Mouse (Mus musculus) liver, embryonic 16.5 days (tissue): Measurements from ENCODE around the gene Abca7. TPM values are rescaled to one million over a fixed set of nuclear protein-coding genes. Genes with fewer than 3 reads are reported as not detected.

ENCODE experiments used
- ATAC-seq: fragments of 200-750 bp; cut with Nextera tagmentation; 2 replicates; pipeline ENCODE4 v1.8.0; 2017; ENCODE audit warnings: low read depth, mild to moderate bottlenecking, moderate number of reproducible peaks, moderate library complexity
- H3K27ac ChIP-seq: fragments of 300-500 bp; sonication (generic); 2 replicates; pipeline ENCODE4 v1.5.1; 2014; ENCODE audit warnings: mild to moderate bottlenecking, low read length
- H3K27me3 ChIP-seq: fragments of 300-500 bp; sonication (generic); 2 replicates; pipeline ENCODE4 v1.6.1; 2014; ENCODE audit warnings: low read depth, low read length, mixed read lengths; ENCODE audit not compliant: control insufficient read depth, insufficient read depth
- H3K36me3 ChIP-seq: fragments of 300-500 bp; sonication (generic); 2 replicates; pipeline ENCODE4 v1.6.1; 2014; ENCODE audit warnings: mild to moderate bottlenecking; ENCODE audit not compliant: control insufficient read depth, insufficient read depth
- H3K4me1 ChIP-seq: fragments of 300-500 bp; sonication (generic); 2 replicates; pipeline ENCODE4 v1.6.1; 2014; ENCODE audit warnings: low read depth, low read length, mixed read lengths; ENCODE audit not compliant: control insufficient read depth
- H3K4me2 ChIP-seq: fragments of 300-500 bp; sonication (generic); 2 replicates; pipeline ENCODE4 v1.6.1; 2014; ENCODE audit warnings: low read depth, low read length, mixed read lengths
- H3K4me3 ChIP-seq: fragments of 300-500 bp; sonication (generic); 2 replicates; pipeline ENCODE4 v1.5.1; 2014; ENCODE audit warnings: low read depth, mild to moderate bottlenecking, low read length
- H3K9ac ChIP-seq: fragments of 300-500 bp; sonication (generic); 2 replicates; pipeline ENCODE4 v1.6.1; 2014; ENCODE audit warnings: low read depth, low read length
- H3K9me3 ChIP-seq: fragments of 300-500 bp; sonication (generic); replicated peaks from 2 replicates; pipeline ENCODE4 v1.6.1; 2016; ENCODE audit warnings: low read length; ENCODE audit not compliant: control insufficient read depth
- WGBS: fragments of 180-500 bp; shearing (Covaris S2); extraction: QIAGEN DNeasy Blood & Tissue Kit; methylation state at CpG from one replicate; pipeline ENCODE4 v1.1.7; 2014; ENCODE audit not compliant: insufficient replicate concordance; 5-methylcytosine and 5-hydroxymethylcytosine counted together
- polyA plus RNA-seq: library from polyadenylated mRNA; unstranded; fragments of >200 nt; fragmentation: Nextera tagmentation; extraction: Ambion mirVana; gene quantifications from 2 replicates; pipeline ENCODE4 v1.2.1, GENCODE M21; 2015

Gene Abca7
- polyA plus RNA-seq = 8.6 and 9.0 TPM in 2 replicates

DNA sequence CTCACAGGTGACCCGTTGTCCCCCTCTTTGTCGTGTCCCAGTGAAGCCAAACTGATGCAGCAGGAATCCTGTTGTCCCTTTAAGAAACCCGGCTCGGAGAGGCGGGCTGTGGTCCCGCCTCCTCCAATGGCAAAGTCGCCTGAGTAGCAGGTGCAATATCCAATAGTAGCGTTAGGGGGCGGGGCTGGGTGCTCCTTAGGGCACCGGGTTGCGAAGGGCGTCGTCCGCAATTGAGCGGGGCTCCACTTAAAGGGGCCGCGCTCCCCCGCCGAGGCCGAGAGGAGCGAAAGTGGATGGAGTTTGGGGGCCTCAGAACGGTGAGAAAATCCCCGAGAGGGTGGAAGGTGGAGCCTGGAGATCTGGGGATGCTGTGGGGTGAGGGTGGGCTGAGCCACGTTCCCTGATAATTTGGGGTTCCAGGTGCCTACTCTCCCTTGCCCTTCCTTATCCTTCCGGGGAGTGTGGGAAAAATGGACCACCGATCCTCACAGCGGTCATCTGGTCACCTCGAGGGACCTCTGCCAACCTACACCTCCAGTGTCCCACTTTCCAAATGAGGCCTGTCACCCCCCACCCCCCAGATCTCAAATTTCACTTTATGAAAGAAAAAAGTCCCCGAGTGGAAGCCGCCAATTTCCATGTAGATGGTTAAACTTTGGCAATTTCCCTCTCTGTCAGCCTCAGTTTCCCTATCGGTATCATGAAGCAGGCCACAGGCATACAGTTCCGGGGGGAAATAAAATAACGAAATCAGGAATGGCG lies at the start of gene Abca7:
Abca7 (plus strand) TSS at position 223 of the 762 bp plus-strand sequence.
- WGBS = under 1% methylated on average over 34 of the region's 34 CpGs
- peak within 1 kb of the TSS; percentile 83 for H3K4me3 ChIP-seq
- H3K27me3 ChIP-seq = no peaks in the 10 kb centered on the region
- peak within 1 kb of the TSS; percentile 82 for H3K4me2 ChIP-seq
- H3K9me3 ChIP-seq = no peaks in the 10 kb centered on the region; the same call in 1 of the 2 replicates
- H3K27ac ChIP-seq = peak within 1 kb of the TSS; percentile 97
- ATAC-seq = peak; percentile 88
- peaks cover 4% of the 10 kb centered on the region; the same call in 1 of the 2 replicates for H3K36me3 ChIP-seq
- peaks cover 30% of the 10 kb centered on the region for H3K4me1 ChIP-seq
- H3K9ac ChIP-seq = peak within 1 kb of the TSS; percentile 81

DNA sequence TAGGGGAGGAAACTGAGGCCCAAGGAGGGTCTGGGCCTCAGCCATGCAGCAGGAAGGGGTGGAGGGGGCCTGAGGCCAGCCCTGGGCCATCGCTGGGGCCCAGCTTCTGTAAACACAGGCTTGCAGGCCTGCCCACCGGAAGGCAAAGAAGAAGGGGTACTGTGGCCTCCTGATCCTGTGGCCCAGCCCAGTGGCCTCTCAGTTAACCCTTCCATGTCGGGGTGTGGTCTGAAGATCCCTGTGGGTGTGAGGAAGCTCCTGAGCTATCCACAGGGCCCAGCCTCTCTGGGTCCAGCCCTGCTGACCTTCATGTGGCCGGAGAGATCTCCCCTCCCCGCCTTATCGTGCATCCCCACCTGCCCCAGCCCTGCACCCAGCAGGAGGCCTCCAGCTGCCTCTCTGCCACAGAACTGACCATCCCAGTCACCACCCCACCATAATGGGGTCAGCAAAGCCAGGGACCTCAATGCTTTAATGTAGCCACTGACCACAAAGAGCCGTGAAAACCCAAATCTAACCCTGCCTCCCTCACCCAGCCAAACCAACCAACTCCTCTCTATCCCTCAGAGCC lies 49.5 kb upstream of the Abca7 start:
- H3K9ac ChIP-seq = peak overlapping the region; percentile 40
- peak; percentile 50 for ATAC-seq
- WGBS = 9% methylated on average over 7 of the region's 7 CpGs
- peaks cover 14% of the 10 kb centered on the region; the same call in 1 of the 2 replicates for H3K36me3 ChIP-seq
- H3K4me1 ChIP-seq = peaks cover 45% of the 10 kb centered on the region
- H3K27me3 ChIP-seq = no peaks in the 10 kb centered on the region
- H3K27ac ChIP-seq = peak overlapping the region; percentile 69
- peak overlapping the region; percentile 33 for H3K4me2 ChIP-seq
- no peaks in the 10 kb centered on the region for H3K9me3 ChIP-seq
- peak overlapping the region; percentile 21 for H3K4me3 ChIP-seq

DNA sequence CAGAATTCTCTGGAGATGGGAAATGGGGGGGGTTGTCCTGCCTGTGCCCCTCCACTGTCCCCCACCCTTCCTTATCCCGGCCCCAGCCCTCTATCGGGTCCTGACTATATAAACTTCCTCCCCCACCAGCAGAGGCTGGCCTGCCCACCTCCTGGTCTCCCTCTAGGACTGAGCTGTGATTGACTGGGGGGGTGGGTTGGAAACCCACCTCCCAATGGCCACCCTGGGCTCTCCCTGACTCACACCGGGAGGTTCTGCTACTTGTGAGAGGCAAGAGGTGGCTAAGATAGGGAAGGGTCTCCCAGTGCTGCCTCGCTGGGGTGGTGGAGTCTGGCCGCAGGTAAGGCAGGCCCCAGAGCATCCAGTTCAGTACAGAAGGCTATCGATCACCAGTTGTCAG lies 48.8 kb upstream of the Abca7 start:
- Histone ChIP-seq H3K9ac (no peak overlapping the region), H3K4me3 (no peak overlapping the region), H3K36me3 (peaks cover 14% of the 10 kb centered on the region; the same call in 1 of the 2 replicates), H3K27ac (no peak overlapping the region), H3K27me3 (no peaks in the 10 kb centered on the region), H3K4me1 (peaks cover 45% of the 10 kb centered on the region), H3K9me3 (no peaks in the 10 kb centered on the region), H3K4me2 (no peak overlapping the region)
- 58% methylated on average over 6 of the region's 6 CpGs for WGBS
- ATAC-seq = no peak

DNA sequence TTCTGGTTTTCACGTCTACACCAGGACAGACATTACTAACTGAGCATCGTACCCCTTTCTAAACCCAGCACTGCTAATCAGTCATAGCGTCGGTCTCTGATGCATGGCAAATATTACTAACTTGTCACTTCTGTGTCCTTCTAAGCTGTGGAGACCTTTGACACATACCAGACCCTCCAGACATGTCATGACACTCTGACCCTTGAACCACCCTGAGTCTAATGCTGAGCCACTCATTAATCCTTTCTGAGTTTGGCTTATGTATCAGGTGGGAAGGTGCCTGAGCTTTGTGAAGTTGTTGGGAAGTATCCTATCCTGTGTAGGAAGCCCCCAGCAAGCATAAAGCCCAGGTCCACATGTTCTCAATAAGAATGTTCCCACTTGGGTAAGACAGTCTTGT lies 46.4 kb upstream of the Abca7 start:
- Histone ChIP-seq H3K27ac (no peak overlapping the region), H3K4me1 (peaks cover 24% of the 10 kb centered on the region)
- 73% methylated on average over 4 of the region's 4 CpGs for WGBS

DNA sequence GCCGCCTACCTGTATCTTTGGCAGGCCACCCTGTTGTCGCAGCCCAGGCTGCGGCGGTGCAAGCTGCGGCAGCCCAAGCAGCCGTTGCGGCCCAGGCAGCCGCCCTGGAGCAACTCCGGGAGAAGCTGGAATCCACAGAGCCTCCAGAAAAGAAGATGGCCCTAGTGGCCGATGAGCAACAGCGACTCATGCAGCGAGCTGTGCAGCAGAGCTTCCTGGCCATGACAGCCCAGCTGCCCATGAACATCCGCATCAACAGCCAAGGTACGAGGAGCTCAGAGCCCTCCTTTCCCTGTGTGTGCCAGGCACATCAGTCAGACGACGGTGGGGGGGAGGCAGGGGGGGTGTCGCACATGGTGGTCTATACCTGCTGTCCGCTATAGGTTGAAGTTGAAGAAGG lies 45.6 kb upstream of the Abca7 start:
- peaks cover 14% of the 10 kb centered on the region; the same call in 1 of the 2 replicates for H3K36me3 ChIP-seq
- 81% methylated on average over 18 of the region's 18 CpGs for WGBS
- no peak overlapping the region for H3K27ac ChIP-seq
- no peak overlapping the region for H3K4me3 ChIP-seq
- H3K4me2 ChIP-seq = no peak overlapping the region
- H3K9ac ChIP-seq = no peak overlapping the region
- peaks cover 16% of the 10 kb centered on the region for H3K4me1 ChIP-seq
- no peaks in the 10 kb centered on the region for H3K9me3 ChIP-seq
- ATAC-seq = no peak
- no peaks in the 10 kb centered on the region for H3K27me3 ChIP-seq

More for the DNA sequence above, 46.4 kb upstream of the Abca7 start:
- no peak overlapping the region for H3K4me3 ChIP-seq
- H3K9ac ChIP-seq = no peak overlapping the region
- peak; percentile 25 for ATAC-seq
- H3K9me3 ChIP-seq = no peaks in the 10 kb centered on the region
- H3K4me2 ChIP-seq = 0 out of 2 replicates have a peak overlapping the region, but pooled peaks have one; percentile 9
- H3K36me3 ChIP-seq = peaks cover 14% of the 10 kb centered on the region; the same call in 1 of the 2 replicates
- no peaks in the 10 kb centered on the region for H3K27me3 ChIP-seq

DNA sequence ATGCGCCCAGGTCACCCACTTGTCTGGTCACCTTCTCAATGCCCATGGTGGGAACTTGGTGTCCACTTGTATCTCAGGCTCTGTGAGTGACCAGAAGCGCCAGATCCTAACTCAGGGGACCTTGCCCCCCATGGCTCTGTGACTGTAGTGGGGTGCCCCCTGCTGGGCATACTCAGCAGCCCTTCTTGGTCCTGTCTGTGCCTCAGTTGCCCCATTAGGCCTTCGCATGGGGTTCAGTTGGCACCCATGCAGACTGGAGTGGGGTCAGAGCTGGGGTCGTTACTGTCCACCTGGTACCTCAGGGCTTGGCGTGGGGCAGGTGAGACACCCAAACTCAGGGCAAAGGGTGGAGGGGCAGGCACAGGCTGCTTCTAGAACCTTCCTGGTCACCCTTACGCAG lies 42.3 kb upstream of the Abca7 start:
- Histone ChIP-seq H3K4me2 (no peak overlapping the region), H3K4me3 (no peak overlapping the region), H3K27me3 (no peaks in the 10 kb centered on the region; the same call in 1 of the 2 replicates), H3K9ac (no peak overlapping the region), H3K4me1 (peaks cover 6% of the 10 kb centered on the region), H3K9me3 (no peaks in the 10 kb centered on the region), H3K27ac (no peak overlapping the region), H3K36me3 (peaks cover 11% of the 10 kb centered on the region; the same call in 1 of the 2 replicates)
- ATAC-seq = no peak
- 76% methylated on average over 6 of the region's 6 CpGs for WGBS

DNA sequence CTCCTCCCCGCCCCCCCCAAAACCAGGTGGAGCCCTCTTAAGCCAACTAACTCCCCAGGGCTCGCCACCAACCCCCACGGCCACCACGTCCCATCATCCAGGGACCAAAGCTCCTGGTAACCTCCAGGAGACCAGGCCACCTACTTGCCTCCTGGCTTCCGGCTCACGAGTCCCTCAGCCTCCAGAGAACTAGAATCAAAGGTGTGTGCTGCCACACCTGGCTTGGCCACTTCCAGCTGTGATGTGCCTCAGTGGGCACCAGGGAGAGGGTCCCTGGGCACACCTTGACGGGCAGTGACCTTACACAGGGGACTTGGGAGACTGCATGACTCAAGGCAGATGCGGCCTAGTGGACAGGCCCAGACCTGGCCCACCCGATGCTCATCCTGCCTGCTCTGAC lies 40.6 kb upstream of the Abca7 start:
- Histone ChIP-seq H3K4me2 (no peak overlapping the region), H3K9me3 (no peaks in the 10 kb centered on the region), H3K4me1 (peaks cover 8% of the 10 kb centered on the region), H3K9ac (no peak overlapping the region), H3K4me3 (no peak overlapping the region), H3K27ac (no peak overlapping the region), H3K27me3 (no peaks in the 10 kb centered on the region; the same call in 1 of the 2 replicates), H3K36me3 (peaks cover 6% of the 10 kb centered on the region; the same call in 1 of the 2 replicates)
- ATAC-seq = no peak
- WGBS = 66% methylated on average over 9 of the region's 9 CpGs

DNA sequence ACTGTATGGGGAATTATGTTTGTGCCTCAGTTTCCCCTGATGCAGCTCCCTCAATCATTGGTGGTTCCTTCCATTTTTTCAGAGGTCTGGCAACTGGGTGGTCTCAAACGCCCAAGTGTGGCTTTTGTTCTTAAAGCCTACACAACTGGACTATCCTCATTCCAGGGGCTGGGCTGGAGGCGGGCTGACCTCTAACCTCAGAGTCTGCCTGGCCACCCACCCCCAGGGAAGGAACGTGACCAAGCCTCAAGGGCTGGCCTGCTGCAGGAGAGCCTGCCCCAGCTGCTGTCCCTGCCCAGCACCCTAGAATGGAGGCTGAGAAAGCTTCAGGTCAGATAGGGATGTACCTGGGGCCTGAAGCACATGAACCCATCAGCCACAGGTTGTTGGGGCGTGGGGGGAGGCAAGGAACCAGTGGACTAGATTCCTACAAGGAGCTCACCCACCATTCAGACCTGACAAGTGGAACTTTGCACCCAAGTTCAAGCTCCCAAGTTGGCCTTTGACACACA lies 39.6 kb upstream of the Abca7 start:
- Histone ChIP-seq H3K27ac (no peak overlapping the region), H3K36me3 (peaks cover 4% of the 10 kb centered on the region; the same call in 1 of the 2 replicates), H3K4me3 (no peak overlapping the region), H3K9me3 (no peaks in the 10 kb centered on the region), H3K4me1 (peaks cover 16% of the 10 kb centered on the region), H3K4me2 (no peak overlapping the region), H3K27me3 (no peaks in the 10 kb centered on the region; the same call in 1 of the 2 replicates), H3K9ac (no peak overlapping the region)
- no peak for ATAC-seq
- 33% methylated on average over 4 of the region's 4 CpGs for WGBS
